In genomic region chr10:128547361-128548032, GRCm38 (mm10) we compare ENCODE assay signal across 8 mouse cellular contexts. TPM values are rescaled to one million over a fixed set of nuclear protein-coding genes. Genes with fewer than 3 reads are reported as not detected.
DNase-seq lines count a peak whose midpoint lies in the region; ATAC-seq and TF ChIP-seq lines count a peak whose summit lies in the region.

Gene Zc3h10 (minus strand): TSS chr10:128547774.

- H3K27me3 ChIP-seq in Patski = no peaks in the 10 kb centered on the region
- H3K27me3 ChIP-seq in hindbrain, embryonic 13.5 days = no peaks in the 10 kb centered on the region

- peak within 1 kb of the TSS; percentile 97 for H3K27ac ChIP-seq in hindbrain, embryonic 13.5 days

- CTCF ChIA-PET in Patski (lab: Charles Lee) = interaction anchor here (0.7 to 3.1 kb wide), 8 partner anchors 10 to 211 kb away, joined by 3 to 14 read pairs (median 4); partner anchors contain the start of genes Myl6, Nabp2, Rnf41 and Smarcc2

- DNase-seq in Patski (ENCODE audit: low read depth, low spot score) = peak; percentile 91
- peak; percentile 94 for DNase-seq in cerebellum, postnatal 14 days
- peak; percentile 91 to 95 for DNase-seq in frontal cortex, postnatal 14 days (ENCODE audit: low spot score in 2 of 2)
- peak; percentile 95 for DNase-seq in layer of hippocampus, postnatal 36 days
- DNase-seq in lung, postnatal 36 days = peak; percentile 97
- peak; percentile 99 for DNase-seq in retina, postnatal 1 day
- peak; percentile 77 to 91 for DNase-seq in urinary bladder, adult 18-20 months (ENCODE audit: low spot score in 2 of 2)

- H3K4me1 ChIP-seq in hindbrain, embryonic 13.5 days (replicated peaks) = peaks cover 32% of the 10 kb centered on the region

- WGBS in hindbrain, embryonic 13.5 days = under 1% methylated on average over 50 of the region's 50 CpGs

- no peaks in the 10 kb centered on the region for H3K9me3 ChIP-seq in hindbrain, embryonic 13.5 days

- H3K36me3 ChIP-seq in hindbrain, embryonic 13.5 days = peaks cover 32% of the 10 kb centered on the region

- in situ Hi-C loops in Patski (cut with MboI; ENCODE audit: low pct_unique_long_range_greater_than_20kb) = loop anchor here (5.0 kb wide), 1 partner anchor 65 kb away; no protein-coding TSS in a partner anchor

- no peak for TF ChIP-seq CTCF in Patski (IDR thresholded peaks at IDR 0.05)

- peak within 1 kb of the TSS; percentile 93 for H3K9ac ChIP-seq in hindbrain, embryonic 13.5 days

- H3K4me2 ChIP-seq in hindbrain, embryonic 13.5 days = peak within 1 kb of the TSS; percentile 85

- H3K4me3 ChIP-seq in hindbrain, embryonic 13.5 days = peak within 1 kb of the TSS; percentile 76

- POLR2A ChIA-PET in Patski (lab: Charles Lee) = interaction anchor here (0.7 to 2.2 kb wide), 5 partner anchors 23 to 1477 kb away, joined by 3 to 8 read pairs (median 5); partner anchors contain the start of genes Myl6b and Suox

- ATAC-seq in Patski = peak; percentile 70
- ATAC-seq in hindbrain, embryonic 13.5 days (ENCODE audit: low FRiP score) = peak; percentile 92

RNA-seq across cellular contexts. Expression of gene Zc3h10, which starts in this region (rescaled TPM):
- polyA plus RNA-seq in Patski (2021) = 16.8 TPM
- 19.7 and 20.9 TPM in 2 replicates for polyA plus RNA-seq in hindbrain, embryonic 13.5 days (2015; fragmentation: Nextera tagmentation; extraction: Ambion mirVana)
- 10 to 100 TPM; 14.1 to 14.3 TPM for total RNA-seq in layer of hippocampus, postnatal 36 days (2021)

Comparison
In these comparisons a context has a peak if more than half of its experiments do, and no peak if none do; other contexts are left out.
1. Peak in every context shown above with its lines: DNase-seq, ATAC-seq, H3K4me3 ChIP-seq and H3K27ac ChIP-seq.